Mouse (Mus musculus) brain, embryonic 14.5 days (tissue): ENCODE measurements at regions not wholly inside any gene's neighbourhood (a gene's known extent, or its start where the extent isn't known, plus 50 kb on each side); places are given as distances from the start of the nearest gene placed in this dataset.

Experiments used
- CTCF ChIP-seq: fragments of 200-500 bp; IDR thresholded peaks from 2 replicates; pipeline ENCODE4 v1.5.1; 2012; ENCODE audit warnings: inconsistent platforms, mild to moderate bottlenecking, moderate library complexity, borderline replicate concordance; ENCODE audit not compliant: insufficient read depth, insufficient read length; ENCODE audit errors: extremely low read depth
- POLR2A ChIP-seq: fragments of 200-500 bp; IDR thresholded peaks from 2 replicates; pipeline ENCODE4 v1.6.1; 2012; ENCODE audit warnings: mild to moderate bottlenecking, inconsistent platforms, borderline replicate concordance; ENCODE audit not compliant: poor library complexity, insufficient read depth, insufficient read length, severe bottlenecking; ENCODE audit errors: extremely low read depth

GRCm38 (mm10) chr13:5696377-5696776 lies 164.9 kb upstream of the Klf6 start:
- no peak for TF ChIP-seq CTCF
- TF ChIP-seq POLR2A, result no peak
